Mouse (Mus musculus) limb, embryonic 15.5 days (tissue): Measurements from ENCODE around the gene Cemip. TPM values are rescaled to one million over a fixed set of nuclear protein-coding genes. Genes with fewer than 3 reads are reported as not detected.

ENCODE experiments used
- ATAC-seq: fragments of 200-750 bp; cut with Nextera tagmentation; 2 replicates; pipeline ENCODE4 v1.8.0; 2017; ENCODE audit warnings: low read depth, moderate TSS enrichment; ENCODE audit not compliant: insufficient number of reproducible peaks, low FRiP score, low TSS enrichment
- H3K27ac ChIP-seq: fragments of 300-500 bp; sonication (generic); 2 replicates; pipeline ENCODE4 v1.5.1; 2015; ENCODE audit warnings: moderate library complexity, mild to moderate bottlenecking, inconsistent platforms
- H3K27me3 ChIP-seq: fragments of 300-500 bp; sonication (generic); 2 replicates; pipeline ENCODE4 v1.6.1; 2015; ENCODE audit warnings: inconsistent platforms
- H3K36me3 ChIP-seq: fragments of 300-500 bp; sonication (generic); 2 replicates; pipeline ENCODE4 v1.6.1; 2015; ENCODE audit warnings: inconsistent platforms
- H3K4me1 ChIP-seq: fragments of 300-500 bp; sonication (generic); 2 replicates; pipeline ENCODE4 v1.6.1; 2015; ENCODE audit warnings: inconsistent platforms
- H3K4me2 ChIP-seq: fragments of 300-500 bp; sonication (generic); 2 replicates; pipeline ENCODE4 v1.6.1; 2015; ENCODE audit warnings: mild to moderate bottlenecking, inconsistent platforms
- H3K4me3 ChIP-seq: fragments of 300-500 bp; sonication (generic); 2 replicates; pipeline ENCODE4 v1.5.1; 2015; ENCODE audit warnings: mild to moderate bottlenecking, inconsistent platforms
- H3K9ac ChIP-seq: fragments of 300-500 bp; sonication (generic); 2 replicates; pipeline ENCODE4 v1.6.1; 2015; ENCODE audit warnings: inconsistent platforms
- H3K9me3 ChIP-seq: fragments of 300-500 bp; sonication (generic); 2 replicates; pipeline ENCODE4 v1.6.1; 2016; ENCODE audit warnings: inconsistent platforms
- WGBS: fragments of 180-500 bp; shearing (Covaris S2); methylation state at CpG from one replicate; pipeline ENCODE4 v1.1.7; 2015; 5-methylcytosine and 5-hydroxymethylcytosine counted together
- polyA plus RNA-seq: library from polyadenylated mRNA; unstranded; fragments of >200 nt; fragmentation: Nextera tagmentation; extraction: Ambion mirVana; gene quantifications from 2 replicates; pipeline ENCODE4 v1.2.1, GENCODE M21; 2015

The Cemip gene
- polyA plus RNA-seq, 1 experiment from 2014 or later: 0.45 TPM

- Histone ChIP-seq H3K36me3 (no peaks in the 10 kb centered on the region), H3K27ac (no peak overlapping the region)
Measured at GRCm38 (mm10) chr7:84019381-84019780, 66.9 kb downstream of the Cemip start.

GRCm38 (mm10) chr7:84018291-84019266, 67.7 kb downstream of the Cemip start:
- Histone ChIP-seq H3K36me3 (no peaks in the 10 kb centered on the region), H3K9ac (no peak overlapping the region), H3K9me3 (no peaks in the 10 kb centered on the region), H3K27ac (no peak overlapping the region), H3K4me2 (no peak overlapping the region), H3K4me1 (peaks cover 10% of the 10 kb centered on the region), H3K4me3 (no peak overlapping the region), H3K27me3 (no peaks in the 10 kb centered on the region)
- 57% methylated on average over 5 of the region's 5 CpGs for WGBS
- ATAC-seq: no peak

More at GRCm38 (mm10) chr7:84019381-84019780, 66.9 kb downstream of the Cemip start:
- Histone ChIP-seq H3K27me3 (no peaks in the 10 kb centered on the region), H3K4me1 (peaks cover 10% of the 10 kb centered on the region), H3K4me2 (no peak overlapping the region), H3K9ac (no peak overlapping the region), H3K9me3 (no peaks in the 10 kb centered on the region), H3K4me3 (no peak overlapping the region)
- no peak for ATAC-seq

GRCm38 (mm10) chr7:84015050-84015449, 71.3 kb downstream of the Cemip start:
- 81% methylated on average over 1 of the region's 1 CpGs for WGBS
- ATAC-seq: no peak
- Histone ChIP-seq H3K27ac (no peak overlapping the region), H3K9ac (no peak overlapping the region), H3K4me2 (no peak overlapping the region), H3K9me3 (no peaks in the 10 kb centered on the region), H3K27me3 (no peaks in the 10 kb centered on the region), H3K4me3 (no peak overlapping the region), H3K36me3 (no peaks in the 10 kb centered on the region), H3K4me1 (peaks cover 10% of the 10 kb centered on the region)

- H3K27me3 ChIP-seq: no peaks in the 10 kb centered on the region
- H3K4me1 ChIP-seq: peaks cover 10% of the 10 kb centered on the region
- no peaks in the 10 kb centered on the region for H3K9me3 ChIP-seq
- H3K4me2 ChIP-seq: no peak overlapping the region
- no peaks in the 10 kb centered on the region for H3K36me3 ChIP-seq
- WGBS: 68% methylated on average over 4 of the region's 4 CpGs
- no peak overlapping the region for H3K4me3 ChIP-seq
- ATAC-seq: no peak
- no peak overlapping the region for H3K27ac ChIP-seq
- H3K9ac ChIP-seq: no peak overlapping the region
Measured at GRCm38 (mm10) chr7:84013656-84014055, 72.6 kb downstream of the Cemip start.

GRCm38 (mm10) chr7:84004357-84004756, 81.9 kb downstream of the Cemip start:
- WGBS: 84% methylated on average over 6 of the region's 6 CpGs
- Histone ChIP-seq H3K36me3 (no peaks in the 10 kb centered on the region), H3K4me2 (no peak overlapping the region), H3K27ac (no peak overlapping the region), H3K27me3 (no peaks in the 10 kb centered on the region), H3K9me3 (no peaks in the 10 kb centered on the region), H3K4me1 (no peaks in the 10 kb centered on the region), H3K9ac (no peak overlapping the region), H3K4me3 (no peak overlapping the region)
- no peak for ATAC-seq

DNA sequence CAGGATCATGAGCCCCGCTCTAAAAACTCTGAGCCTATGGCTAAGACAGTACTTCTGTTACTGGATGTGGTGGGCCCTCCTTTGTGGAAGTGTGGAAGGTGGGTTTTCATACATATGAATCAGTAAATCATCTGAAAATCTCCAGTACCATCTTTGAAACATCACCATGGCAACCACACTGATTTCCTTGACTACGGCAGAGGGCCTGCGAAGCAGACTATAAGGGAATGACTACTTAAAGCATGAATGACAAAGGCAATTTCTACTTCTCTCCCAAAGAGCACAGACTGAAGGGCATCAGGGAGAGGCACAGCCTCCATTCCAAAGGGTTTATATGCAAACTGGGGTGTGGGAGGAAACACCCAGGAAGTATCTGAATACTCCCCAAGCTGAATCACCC, 84.8 kb downstream of the Cemip start:
- Histone ChIP-seq H3K36me3 (no peaks in the 10 kb centered on the region), H3K9ac (no peak overlapping the region), H3K9me3 (no peaks in the 10 kb centered on the region), H3K4me3 (no peak overlapping the region), H3K4me2 (no peak overlapping the region), H3K4me1 (no peaks in the 10 kb centered on the region), H3K27ac (no peak overlapping the region), H3K27me3 (no peaks in the 10 kb centered on the region)
- ATAC-seq: no peak
- WGBS: 84% methylated on average over 3 of the region's 3 CpGs

- no peak overlapping the region for H3K9ac ChIP-seq
- WGBS: 91% methylated on average over 2 of the region's 2 CpGs
Measured at GRCm38 (mm10) chr7:84000671-84001070, 85.6 kb downstream of the Cemip start.

DNA sequence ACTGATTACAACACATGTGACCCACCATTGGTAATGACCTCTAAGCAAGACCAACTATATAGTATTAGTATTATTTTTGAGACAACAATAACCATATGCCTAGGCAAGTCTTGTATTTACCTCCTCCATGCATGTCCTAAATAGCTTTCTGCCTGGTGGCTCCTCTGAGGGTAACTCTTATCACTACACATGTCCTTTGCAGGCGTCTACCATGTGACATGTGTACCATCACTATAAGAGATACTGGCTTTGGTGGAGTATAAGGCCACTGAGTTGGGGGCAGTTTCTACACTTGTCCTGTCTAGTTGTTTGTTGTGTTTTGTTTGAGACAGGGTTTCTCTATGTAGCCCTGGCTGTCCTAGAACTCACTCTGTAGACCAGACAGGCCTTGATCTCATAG, 86.7 kb downstream of the Cemip start:
- ATAC-seq: no peak
- Histone ChIP-seq H3K4me3 (no peak overlapping the region), H3K9me3 (no peaks in the 10 kb centered on the region), H3K27ac (no peak overlapping the region), H3K27me3 (no peaks in the 10 kb centered on the region), H3K9ac (no peak overlapping the region), H3K36me3 (no peaks in the 10 kb centered on the region), H3K4me2 (no peak overlapping the region), H3K4me1 (no peaks in the 10 kb centered on the region)
- WGBS: 82% methylated on average over 1 of the region's 1 CpGs

More at GRCm38 (mm10) chr7:84000671-84001070, 85.6 kb downstream of the Cemip start:
- no peak for ATAC-seq
- Histone ChIP-seq H3K27me3 (no peaks in the 10 kb centered on the region), H3K4me2 (no peak overlapping the region), H3K4me1 (no peaks in the 10 kb centered on the region), H3K27ac (no peak overlapping the region), H3K36me3 (no peaks in the 10 kb centered on the region), H3K9me3 (no peaks in the 10 kb centered on the region), H3K4me3 (no peak overlapping the region)

- H3K4me1 ChIP-seq: no peaks in the 10 kb centered on the region
- no peak overlapping the region for H3K4me2 ChIP-seq
- H3K27me3 ChIP-seq: no peaks in the 10 kb centered on the region
- no peaks in the 10 kb centered on the region for H3K36me3 ChIP-seq
- ATAC-seq: no peak
- no peak overlapping the region for H3K9ac ChIP-seq
- 94% methylated on average over 1 of the region's 1 CpGs for WGBS
- no peaks in the 10 kb centered on the region for H3K9me3 ChIP-seq
- H3K27ac ChIP-seq: no peak overlapping the region
- no peak overlapping the region for H3K4me3 ChIP-seq
Measured at GRCm38 (mm10) chr7:83994348-83994747, 92.0 kb downstream of the Cemip start.

DNA sequence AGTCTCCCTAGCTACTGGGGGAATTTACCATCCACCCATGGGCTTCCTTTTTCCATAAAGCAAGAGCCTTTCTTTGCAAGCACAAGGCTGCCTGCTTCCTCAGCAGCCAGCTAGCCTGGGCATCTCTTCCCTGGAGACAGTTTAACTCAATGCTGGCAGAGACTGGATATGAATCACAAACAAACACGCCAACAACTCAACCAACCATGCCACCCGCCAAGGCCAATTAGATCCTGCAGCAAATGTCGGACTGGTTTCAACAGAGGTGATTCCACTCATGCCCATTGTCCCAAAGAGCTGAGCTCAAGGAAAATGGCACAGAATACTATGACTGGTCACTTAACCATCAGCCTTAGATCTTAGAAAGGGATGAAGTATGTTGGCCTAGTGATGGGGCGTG, 97.0 kb downstream of the Cemip start:
- no peak for ATAC-seq
- Histone ChIP-seq H3K9ac (no peak overlapping the region), H3K4me2 (no peak overlapping the region), H3K4me3 (no peak overlapping the region), H3K27ac (no peak overlapping the region), H3K27me3 (no peaks in the 10 kb centered on the region), H3K9me3 (no peaks in the 10 kb centered on the region), H3K36me3 (no peaks in the 10 kb centered on the region), H3K4me1 (no peaks in the 10 kb centered on the region)
- WGBS: 96% methylated on average over 4 of the region's 4 CpGs

DNA sequence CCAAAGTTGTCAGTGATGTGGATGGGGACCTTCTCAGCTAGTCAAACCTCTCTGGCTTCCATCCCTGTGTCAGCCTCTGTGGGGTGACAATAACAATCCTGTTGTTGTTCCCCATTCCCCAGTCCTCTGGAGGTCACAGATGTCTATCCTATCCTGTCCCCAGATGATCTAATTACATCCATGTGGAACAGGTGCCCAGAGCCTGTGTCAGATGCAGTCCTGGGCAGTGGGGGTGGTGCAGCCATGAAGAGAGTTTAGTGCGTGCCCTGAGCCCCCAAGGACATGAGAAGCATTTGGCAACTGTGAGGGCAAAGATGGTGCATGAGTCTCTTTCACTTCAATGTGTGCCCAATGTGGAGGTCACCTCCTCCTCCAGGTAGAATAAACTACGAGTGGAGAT, 100.6 kb downstream of the Cemip start:
- no peak overlapping the region for H3K4me3 ChIP-seq
- no peaks in the 10 kb centered on the region for H3K4me1 ChIP-seq
- ATAC-seq: no peak
- H3K36me3 ChIP-seq: no peaks in the 10 kb centered on the region
- no peaks in the 10 kb centered on the region for H3K9me3 ChIP-seq
- H3K27ac ChIP-seq: no peak overlapping the region
- H3K4me2 ChIP-seq: no peak overlapping the region
- no peak overlapping the region for H3K9ac ChIP-seq
- WGBS: 74% methylated on average over 2 of the region's 2 CpGs
- H3K27me3 ChIP-seq: no peaks in the 10 kb centered on the region

GRCm38 (mm10) chr7:83982566-83982965, 103.7 kb downstream of the Cemip start:
- Histone ChIP-seq H3K27me3 (no peaks in the 10 kb centered on the region), H3K4me1 (no peaks in the 10 kb centered on the region), H3K9ac (no peak overlapping the region), H3K27ac (no peak overlapping the region), H3K36me3 (no peaks in the 10 kb centered on the region), H3K4me3 (no peak overlapping the region), H3K4me2 (no peak overlapping the region), H3K9me3 (no peaks in the 10 kb centered on the region)
- no peak for ATAC-seq
- WGBS: 68% methylated on average over 2 of the region's 2 CpGs
